Mouse (Mus musculus) erythroblast, embryonic 14.5 days (primary cell): ENCODE data around the gene Best3. TPM values are rescaled to one million over a fixed set of nuclear protein-coding genes. Genes with fewer than 3 reads are reported as not detected.

Experiments
- H3K27me3 ChIP-seq: 2 replicates; pipeline ENCODE4 v1.6.1; 2012; ENCODE audit warnings: inconsistent platforms; ENCODE audit not compliant: control insufficient read depth
- H3K36me3 ChIP-seq: 2 replicates; pipeline ENCODE4 v1.6.1; 2012; ENCODE audit warnings: mild to moderate bottlenecking, inconsistent platforms; ENCODE audit not compliant: control insufficient read depth
- H3K4me1 ChIP-seq: 2 replicates; pipeline ENCODE4 v1.6.1; 2012; ENCODE audit warnings: inconsistent platforms; ENCODE audit not compliant: control insufficient read depth
- H3K4me3 ChIP-seq: replicated peaks from 2 replicates; pipeline ENCODE3; 2012; ENCODE audit warnings: moderate library complexity, mild to moderate bottlenecking, inconsistent platforms
- H3K9me3 ChIP-seq: 2 replicates; pipeline ENCODE4 v1.6.1; 2012; ENCODE audit warnings: low read length, inconsistent platforms, mixed read lengths; ENCODE audit not compliant: control insufficient read depth
- GATA1 ChIP-seq: IDR thresholded peaks from 2 replicates; pipeline ENCODE4 v1.6.1; 2012; ENCODE audit warnings: low read length, inconsistent platforms, mixed read lengths
- TAL1 ChIP-seq: IDR thresholded peaks from 3 replicates; pipeline ENCODE4 v1.6.1; 2012; ENCODE audit warnings: low read length, inconsistent platforms, mixed read lengths
- polyA plus RNA-seq: library from polyadenylated mRNA; stranded (reverse); fragments of >175 nt; gene quantifications from 2 replicates; pipeline ENCODE4 v1.2.3, GENCODE M21; 2012

The Best3 gene
- polyA plus RNA-seq, 1 experiment = not detected

- Histone ChIP-seq H3K9me3 (no peaks in the 10 kb centered on the region), H3K4me3 (no peak overlapping the region), H3K36me3 (no peaks in the 10 kb centered on the region), H3K4me1 (no peaks in the 10 kb centered on the region), H3K27me3 (no peaks in the 10 kb centered on the region)
- TF ChIP-seq GATA1 = no peak
- no peak for TF ChIP-seq TAL1
Measured at GRCm38 (mm10) chr10:116956483-116957158, 29.5 kb upstream of the Best3 start.

DNA sequence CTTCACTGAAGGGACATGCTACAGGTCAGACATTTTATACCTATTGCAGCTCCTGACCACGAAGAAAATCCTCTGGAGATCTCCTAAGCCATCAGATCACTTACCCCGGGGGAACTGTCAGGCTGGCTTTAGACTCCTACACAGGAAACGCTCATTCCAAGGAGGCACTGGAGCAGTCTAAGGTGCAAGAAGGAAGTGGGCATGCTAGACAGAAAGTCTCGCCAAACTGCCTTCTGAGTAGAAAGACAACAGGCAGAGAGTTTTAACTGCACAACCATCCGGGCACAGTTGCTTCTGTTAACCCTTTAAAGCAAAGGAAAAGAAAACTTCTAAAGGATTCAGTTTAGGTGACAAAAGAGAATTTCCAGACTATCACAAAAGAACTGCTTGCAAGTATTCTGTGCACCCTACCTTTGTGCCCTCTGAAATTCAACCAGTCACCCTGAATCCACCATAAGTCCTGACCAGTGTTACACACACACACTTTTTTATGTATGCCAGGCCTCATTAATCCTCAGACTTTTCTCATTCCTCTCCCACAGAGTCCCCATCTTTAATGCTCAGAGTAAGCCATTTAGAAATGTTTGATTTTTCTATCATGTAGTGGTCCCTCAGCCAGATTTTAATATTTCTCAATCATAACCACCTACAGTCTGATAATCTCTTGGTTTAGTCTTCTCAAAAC, 28.1 kb upstream of the Best3 start:
- H3K4me3 ChIP-seq = no peak overlapping the region
- no peaks in the 10 kb centered on the region for H3K4me1 ChIP-seq
- no peaks in the 10 kb centered on the region for H3K27me3 ChIP-seq
- TF ChIP-seq GATA1 = no peak
- no peak for TF ChIP-seq TAL1
- no peaks in the 10 kb centered on the region for H3K9me3 ChIP-seq
- H3K36me3 ChIP-seq = no peaks in the 10 kb centered on the region

- no peak for TF ChIP-seq TAL1
- no peak for TF ChIP-seq GATA1
- Histone ChIP-seq H3K4me3 (no peak overlapping the region), H3K36me3 (no peaks in the 10 kb centered on the region), H3K27me3 (no peaks in the 10 kb centered on the region), H3K9me3 (no peaks in the 10 kb centered on the region), H3K4me1 (no peaks in the 10 kb centered on the region)
Measured at GRCm38 (mm10) chr10:116962152-116962551, 24.0 kb upstream of the Best3 start.

GRCm38 (mm10) chr10:116962803-116963202, 23.3 kb upstream of the Best3 start:
- TF ChIP-seq GATA1 = no peak
- no peak for TF ChIP-seq TAL1
- H3K4me1 ChIP-seq = no peaks in the 10 kb centered on the region

DNA sequence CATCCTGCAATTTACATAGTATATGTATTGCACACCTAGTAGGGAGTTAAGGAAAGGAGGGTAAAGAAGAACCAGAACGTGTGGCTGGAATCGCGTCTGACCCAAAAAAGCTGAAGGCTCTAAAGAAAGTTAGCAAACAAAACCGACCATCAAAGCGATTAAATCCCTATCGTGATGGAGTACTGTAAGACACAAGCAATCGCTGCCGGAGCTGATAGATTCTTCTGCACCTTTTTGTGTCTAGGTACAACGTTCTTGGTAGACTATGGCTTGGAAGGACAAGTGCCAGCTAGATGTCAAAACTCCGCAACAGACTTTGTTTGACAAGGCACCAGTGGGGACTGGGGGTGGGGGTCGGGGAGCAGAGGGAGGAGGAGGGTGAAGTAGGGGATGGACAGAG, 22.0 kb upstream of the Best3 start:
- no peak for TF ChIP-seq GATA1
- TF ChIP-seq TAL1 = no peak
- no peaks in the 10 kb centered on the region for H3K36me3 ChIP-seq
- no peaks in the 10 kb centered on the region for H3K27me3 ChIP-seq
- H3K4me1 ChIP-seq = no peaks in the 10 kb centered on the region
- no peak overlapping the region for H3K4me3 ChIP-seq
- no peaks in the 10 kb centered on the region for H3K9me3 ChIP-seq

More at GRCm38 (mm10) chr10:116962803-116963202, 23.3 kb upstream of the Best3 start:
- Histone ChIP-seq H3K9me3 (no peaks in the 10 kb centered on the region), H3K27me3 (no peaks in the 10 kb centered on the region), H3K4me3 (no peak overlapping the region), H3K36me3 (no peaks in the 10 kb centered on the region)

- H3K4me3 ChIP-seq = no peak overlapping the region
- H3K36me3 ChIP-seq = no peaks in the 10 kb centered on the region
- no peaks in the 10 kb centered on the region for H3K27me3 ChIP-seq
- no peaks in the 10 kb centered on the region for H3K4me1 ChIP-seq
- no peaks in the 10 kb centered on the region for H3K9me3 ChIP-seq
- TF ChIP-seq GATA1 (no peak), TAL1 (no peak)
Measured at GRCm38 (mm10) chr10:116964571-116964970, 21.5 kb upstream of the Best3 start.

- H3K36me3 ChIP-seq = no peaks in the 10 kb centered on the region
- H3K4me3 ChIP-seq = no peak overlapping the region
- no peaks in the 10 kb centered on the region for H3K9me3 ChIP-seq
- H3K27me3 ChIP-seq = no peaks in the 10 kb centered on the region
- H3K4me1 ChIP-seq = no peaks in the 10 kb centered on the region
- no peak for TF ChIP-seq GATA1
- TF ChIP-seq TAL1 = no peak
Measured at GRCm38 (mm10) chr10:116965297-116965696, 20.8 kb upstream of the Best3 start.

GRCm38 (mm10) chr10:116966065-116966464, 20.0 kb upstream of the Best3 start:
- no peaks in the 10 kb centered on the region for H3K36me3 ChIP-seq

GRCm38 (mm10) chr10:116968741-116969140, 17.4 kb upstream of the Best3 start:
- no peaks in the 10 kb centered on the region for H3K36me3 ChIP-seq
- no peaks in the 10 kb centered on the region for H3K9me3 ChIP-seq
- H3K4me3 ChIP-seq = no peak overlapping the region
- no peaks in the 10 kb centered on the region for H3K27me3 ChIP-seq
- no peak for TF ChIP-seq GATA1
- TF ChIP-seq TAL1 = no peak
- H3K4me1 ChIP-seq = no peaks in the 10 kb centered on the region

More at GRCm38 (mm10) chr10:116966065-116966464, 20.0 kb upstream of the Best3 start:
- Histone ChIP-seq H3K4me1 (no peaks in the 10 kb centered on the region), H3K27me3 (no peaks in the 10 kb centered on the region), H3K9me3 (no peaks in the 10 kb centered on the region), H3K4me3 (no peak overlapping the region)
- TF ChIP-seq GATA1 (no peak), TAL1 (no peak)

GRCm38 (mm10) chr10:116972509-116972908, 13.6 kb upstream of the Best3 start, which contains the start of gene Gm10271:
Gene Gm10271, minus strand, starts transcription at chr10:116972609.
- Histone ChIP-seq H3K9me3 (no peaks in the 10 kb centered on the region), H3K27me3 (no peaks in the 10 kb centered on the region), H3K4me1 (no peaks in the 10 kb centered on the region), H3K4me3 (no peak within 1 kb of the TSS), H3K36me3 (no peaks in the 10 kb centered on the region)
- no peak for TF ChIP-seq TAL1
- no peak for TF ChIP-seq GATA1
